Mouse (Mus musculus): ENCODE measurements around the gene Ccdc183. TPM values are rescaled to one million over a fixed set of nuclear protein-coding genes. Genes with fewer than 3 reads are reported as not detected.

Ccdc183 gene
- polyA plus RNA-seq, 1 experiment = 0.03 TPM

GRCm38 (mm10) chr2:25608671-25609070, 8.8 kb downstream of the Ccdc183 start:
- Histone ChIP-seq H3K4me1 (ENCODE audit: control insufficient read depth, insufficient read depth, low read length) (peaks cover 5% of the 10 kb centered on the region; the same call in 1 of the 2 replicates), H3K27ac (ENCODE audit: insufficient read depth, low read depth, low read length) (peak overlapping the region; percentile 17; the same call in 1 of the 2 replicates), H3K27me3 (replicated peaks; ENCODE audit: control insufficient read depth, insufficient read depth, low read length) (no peaks in the 10 kb centered on the region), H3K36me3 (ENCODE audit: control insufficient read depth, insufficient read depth, low read length) (no peaks in the 10 kb centered on the region), H3K4me3 (ENCODE audit: insufficient read depth, low read depth, low read length) (peak overlapping the region; percentile 96)
- 63% methylated on average over 10 of the region's 10 CpGs for WGBS
- DNase-seq = no peak
- TF ChIP-seq CTCF (conservative IDR thresholded peaks at IDR 0.05; ENCODE audit: insufficient read depth, insufficient read length, low read depth, low read length) (no peak), POLR2A (IDR thresholded peaks at IDR 0.05; ENCODE audit: low read depth, low read length) (no peak)

- no peak for TF ChIP-seq POLR2A (IDR thresholded peaks at IDR 0.05; ENCODE audit: low read depth, low read length)
- no peak for TF ChIP-seq CTCF (conservative IDR thresholded peaks at IDR 0.05; ENCODE audit: insufficient read depth, insufficient read length, low read depth, low read length)
- Histone ChIP-seq H3K27ac (ENCODE audit: insufficient read depth, low read depth, low read length) (peak within 1 kb of the TSS; percentile 82), H3K36me3 (ENCODE audit: control insufficient read depth, insufficient read depth, low read length) (no peaks in the 10 kb centered on the region), H3K4me1 (ENCODE audit: control insufficient read depth, insufficient read depth, low read length) (peaks cover 5% of the 10 kb centered on the region; the same call in 1 of the 2 replicates), H3K4me3 (ENCODE audit: insufficient read depth, low read depth, low read length) (peak within 1 kb of the TSS; percentile 96), H3K27me3 (replicated peaks; ENCODE audit: control insufficient read depth, insufficient read depth, low read length) (no peaks in the 10 kb centered on the region)
- WGBS = under 1% methylated on average over 80 of the region's 80 CpGs
- peak; percentile 93 for DNase-seq
These were observed 9.5 kb downstream of the Ccdc183 start, which contains the start of gene Rabl6 for GRCm38 (mm10) chr2:25607761-25608622. Rabl6 (minus strand) TSS chr2:25608521.

- peaks cover 5% of the 10 kb centered on the region; the same call in 1 of the 2 replicates for H3K4me1 ChIP-seq (ENCODE audit: control insufficient read depth, insufficient read depth, low read length)
- TF ChIP-seq CTCF (conservative IDR thresholded peaks at IDR 0.05; ENCODE audit: insufficient read depth, insufficient read length, low read depth, low read length) = no peak
- no peak for TF ChIP-seq POLR2A (IDR thresholded peaks at IDR 0.05; ENCODE audit: low read depth, low read length)
- WGBS = 90% methylated on average over 5 of the region's 5 CpGs
- no peaks in the 10 kb centered on the region for H3K27me3 ChIP-seq (replicated peaks; ENCODE audit: control insufficient read depth, insufficient read depth, low read length)
- no peaks in the 10 kb centered on the region; the same call in 1 of the 2 replicates for H3K36me3 ChIP-seq (ENCODE audit: control insufficient read depth, insufficient read depth, low read length)
- H3K27ac ChIP-seq (ENCODE audit: insufficient read depth, low read depth, low read length) = no peak overlapping the region
- H3K4me3 ChIP-seq (ENCODE audit: insufficient read depth, low read depth, low read length) = no peak overlapping the region
- DNase-seq = no peak
These were observed 15.0 kb downstream of the Ccdc183 start for GRCm38 (mm10) chr2:25602526-25602925.

- no peak overlapping the region for H3K4me3 ChIP-seq (ENCODE audit: insufficient read depth, low read depth, low read length)
- H3K36me3 ChIP-seq (ENCODE audit: control insufficient read depth, insufficient read depth, low read length) = peaks cover 1% of the 10 kb centered on the region; the same call in 1 of the 2 replicates
- no peak for TF ChIP-seq POLR2A (IDR thresholded peaks at IDR 0.05; ENCODE audit: low read depth, low read length)
- TF ChIP-seq CTCF (conservative IDR thresholded peaks at IDR 0.05; ENCODE audit: insufficient read depth, insufficient read length, low read depth, low read length) = no peak
- no peaks in the 10 kb centered on the region for H3K4me1 ChIP-seq (ENCODE audit: control insufficient read depth, insufficient read depth, low read length)
- H3K27me3 ChIP-seq (replicated peaks; ENCODE audit: control insufficient read depth, insufficient read depth, low read length) = no peaks in the 10 kb centered on the region
- no peak for DNase-seq
- no peak overlapping the region for H3K27ac ChIP-seq (ENCODE audit: insufficient read depth, low read depth, low read length)
- WGBS = 92% methylated on average over 2 of the region's 2 CpGs
These were observed 17.4 kb downstream of the Ccdc183 start for GRCm38 (mm10) chr2:25600037-25600436.

GRCm38 (mm10) chr2:25598749-25599148, 18.7 kb downstream of the Ccdc183 start:
- Histone ChIP-seq H3K4me3 (ENCODE audit: insufficient read depth, low read depth, low read length) (no peak overlapping the region), H3K36me3 (ENCODE audit: control insufficient read depth, insufficient read depth, low read length) (peaks cover 1% of the 10 kb centered on the region; the same call in 1 of the 2 replicates), H3K27ac (ENCODE audit: insufficient read depth, low read depth, low read length) (no peak overlapping the region), H3K27me3 (replicated peaks; ENCODE audit: control insufficient read depth, insufficient read depth, low read length) (no peaks in the 10 kb centered on the region), H3K4me1 (ENCODE audit: control insufficient read depth, insufficient read depth, low read length) (no peaks in the 10 kb centered on the region)
- TF ChIP-seq CTCF (conservative IDR thresholded peaks at IDR 0.05; ENCODE audit: insufficient read depth, insufficient read length, low read depth, low read length) = no peak
- no peak for TF ChIP-seq POLR2A (IDR thresholded peaks at IDR 0.05; ENCODE audit: low read depth, low read length)
- no peak for DNase-seq
- WGBS = 100% methylated on average over 1 of the region's 1 CpGs

GRCm38 (mm10) chr2:25596765-25597510, 20.5 kb downstream of the Ccdc183 start:
- Histone ChIP-seq H3K4me3 (ENCODE audit: insufficient read depth, low read depth, low read length) (no peak overlapping the region), H3K27ac (ENCODE audit: insufficient read depth, low read depth, low read length) (no peak overlapping the region), H3K27me3 (replicated peaks; ENCODE audit: control insufficient read depth, insufficient read depth, low read length) (no peaks in the 10 kb centered on the region), H3K36me3 (ENCODE audit: control insufficient read depth, insufficient read depth, low read length) (peaks cover 3% of the 10 kb centered on the region), H3K4me1 (ENCODE audit: control insufficient read depth, insufficient read depth, low read length) (no peaks in the 10 kb centered on the region)
- TF ChIP-seq CTCF (conservative IDR thresholded peaks at IDR 0.05; ENCODE audit: insufficient read depth, insufficient read length, low read depth, low read length) = no peak
- no peak for TF ChIP-seq POLR2A (IDR thresholded peaks at IDR 0.05; ENCODE audit: low read depth, low read length)
- DNase-seq = no peak
- 91% methylated on average over 5 of the region's 5 CpGs for WGBS
